Mouse (Mus musculus) neural tube, embryonic 11.5 days (tissue): ENCODE results near the gene Mecom. TPM values are rescaled to one million over a fixed set of nuclear protein-coding genes. Genes with fewer than 3 reads are reported as not detected.

Experiments used
- ATAC-seq: fragments of 200-750 bp; cut with Nextera tagmentation; 2 replicates; pipeline ENCODE4 v1.8.0; 2017; ENCODE audit warnings: moderate number of reproducible peaks, mild to moderate bottlenecking, moderate TSS enrichment, moderate library complexity; ENCODE audit not compliant: insufficient read depth, low FRiP score, low TSS enrichment
- DNase-seq: peaks from one replicate; pipeline ENCODE4 v3.0.0-alpha.2; 2015; ENCODE audit warnings: low spot score
- H3K27ac ChIP-seq: fragments of 300-500 bp; sonication (generic); 2 replicates; pipeline ENCODE4 v1.5.1; 2014; ENCODE audit warnings: low read depth, mild to moderate bottlenecking, low read length
- H3K27me3 ChIP-seq: fragments of 300-500 bp; sonication (generic); 2 replicates; pipeline ENCODE4 v1.6.1; 2014; ENCODE audit warnings: mild to moderate bottlenecking, low read length, mixed read lengths; ENCODE audit not compliant: control insufficient read depth, insufficient read depth
- H3K36me3 ChIP-seq: fragments of 300-500 bp; sonication (generic); 2 replicates; pipeline ENCODE4 v1.6.1; 2014; ENCODE audit warnings: mild to moderate bottlenecking, low read length, moderate library complexity, mixed read lengths; ENCODE audit not compliant: control insufficient read depth, insufficient read depth
- H3K4me1 ChIP-seq: fragments of 300-500 bp; sonication (generic); 2 replicates; pipeline ENCODE4 v1.6.1; 2014; ENCODE audit warnings: low read length, mixed read lengths; ENCODE audit not compliant: control insufficient read depth, insufficient read depth
- H3K4me2 ChIP-seq: fragments of 300-500 bp; sonication (generic); 2 replicates; pipeline ENCODE4 v1.6.1; 2014; ENCODE audit warnings: low read depth, mild to moderate bottlenecking, moderate library complexity
- H3K4me3 ChIP-seq: fragments of 300-500 bp; sonication (generic); 2 replicates; pipeline ENCODE4 v1.5.1; 2014; ENCODE audit warnings: low read depth, low read length
- H3K9ac ChIP-seq: fragments of 300-500 bp; sonication (generic); 2 replicates; pipeline ENCODE4 v1.6.1; 2014; ENCODE audit warnings: mild to moderate bottlenecking, low read length
- H3K9me3 ChIP-seq: fragments of 300-500 bp; sonication (generic); 2 replicates; pipeline ENCODE4 v1.6.1; 2016; ENCODE audit warnings: low read length; ENCODE audit not compliant: control insufficient read depth
- WGBS: fragments of 180-500 bp; shearing (Covaris S2); extraction: QIAGEN DNeasy Blood & Tissue Kit; methylation state at CpG from one replicate; pipeline ENCODE4 v1.1.7; 2014; 5-methylcytosine and 5-hydroxymethylcytosine counted together
- polyA plus RNA-seq: library from polyadenylated mRNA; unstranded; fragments of >200 nt; fragmentation: Nextera tagmentation; extraction: Ambion mirVana; gene quantifications from 2 replicates; pipeline ENCODE4 v1.2.1, GENCODE M21; 2014

Mecom gene
- polyA plus RNA-seq, 1 experiment from 2014 or later: 31.8 TPM

GRCm38 (mm10) chr3:30306080-30306479, 241.7 kb downstream of the Mecom start:
- no peak for ATAC-seq
- H3K9ac ChIP-seq: no peak overlapping the region
- no peaks in the 10 kb centered on the region for H3K27me3 ChIP-seq
- H3K9me3 ChIP-seq: no peaks in the 10 kb centered on the region
- no peak overlapping the region for H3K27ac ChIP-seq
- no peak overlapping the region for H3K4me2 ChIP-seq
- no peaks in the 10 kb centered on the region for H3K36me3 ChIP-seq
- no peak for DNase-seq
- H3K4me1 ChIP-seq: no peaks in the 10 kb centered on the region
- whole genome bisulfite sequencing: 68% methylated on average over 3 of the region's 3 CpGs
- no peak overlapping the region for H3K4me3 ChIP-seq

DNA sequence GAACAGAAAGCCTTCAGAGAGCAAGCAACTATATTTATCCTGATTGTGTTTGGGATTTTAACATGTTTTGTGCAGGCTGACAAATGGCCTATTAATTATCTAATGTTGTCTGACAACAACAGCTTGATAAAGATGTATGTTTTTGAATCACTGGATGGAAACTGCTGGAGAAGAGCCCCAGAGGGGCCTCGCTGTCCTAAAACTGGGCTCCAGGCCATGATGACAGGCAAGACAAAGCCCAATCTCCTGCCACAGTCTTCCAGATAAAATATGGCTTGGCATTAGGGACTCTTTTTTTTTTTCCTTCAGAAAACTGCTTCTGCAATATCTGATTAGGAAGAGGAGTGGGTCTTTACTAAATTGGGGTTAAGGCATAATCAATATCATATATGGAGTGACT, 248.3 kb downstream of the Mecom start:
- 33% methylated on average over 1 of the region's 1 CpGs for WGBS
- no peaks in the 10 kb centered on the region for H3K9me3 ChIP-seq
- ATAC-seq (no peak), DNase-seq (no peak)
- H3K4me2 ChIP-seq: no peak overlapping the region
- no peak overlapping the region for H3K27ac ChIP-seq
- H3K36me3 ChIP-seq: no peaks in the 10 kb centered on the region
- H3K4me3 ChIP-seq: no peak overlapping the region
- H3K4me1 ChIP-seq: no peaks in the 10 kb centered on the region
- no peak overlapping the region for H3K9ac ChIP-seq
- H3K27me3 ChIP-seq: no peaks in the 10 kb centered on the region

DNA sequence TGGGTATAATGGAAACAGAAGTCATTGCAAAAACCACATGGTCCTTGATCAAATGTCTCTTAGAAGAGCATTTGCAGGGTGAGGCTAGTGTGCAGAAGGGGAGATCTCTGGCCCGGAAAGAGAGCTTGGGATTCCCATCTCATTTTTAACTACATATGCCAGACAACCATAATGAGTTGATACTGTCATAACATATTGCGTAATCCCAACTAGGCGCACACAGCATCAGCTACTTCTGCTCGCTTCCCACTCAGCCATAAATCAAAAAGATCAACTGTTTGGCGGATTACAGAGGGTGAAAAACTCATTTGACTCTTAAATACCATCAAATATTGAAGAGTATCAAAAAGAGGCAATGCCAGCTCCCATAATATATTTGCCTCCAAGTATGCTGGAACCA, 253.4 kb downstream of the Mecom start:
- Histone ChIP-seq H3K9ac (no peak overlapping the region), H3K27me3 (no peaks in the 10 kb centered on the region), H3K27ac (no peak overlapping the region), H3K4me2 (no peak overlapping the region), H3K4me1 (no peaks in the 10 kb centered on the region), H3K36me3 (no peaks in the 10 kb centered on the region), H3K9me3 (no peaks in the 10 kb centered on the region), H3K4me3 (no peak overlapping the region)
- no peak for ATAC-seq
- DNase-seq: no peak
- 81% methylated on average over 5 of the region's 5 CpGs for WGBS

DNA sequence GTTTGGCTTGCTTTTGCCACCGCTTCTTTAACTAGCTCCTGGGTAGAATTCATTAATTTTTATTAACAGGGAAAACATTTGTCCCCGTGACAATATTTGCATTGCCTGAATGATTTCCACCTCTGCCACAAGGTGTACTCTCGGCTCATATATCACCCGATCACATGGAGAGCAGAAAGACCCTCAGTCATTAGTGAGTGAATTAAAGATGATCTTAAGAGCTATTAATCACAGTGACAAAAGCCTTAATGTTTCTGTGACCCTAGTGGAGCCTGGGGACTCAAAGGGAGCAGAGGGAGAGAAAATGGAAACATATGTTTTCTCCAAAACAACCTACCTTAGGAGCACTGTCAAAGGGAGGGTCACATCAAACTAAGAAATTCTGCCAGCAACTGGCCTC, 261.3 kb downstream of the Mecom start:
- no peak overlapping the region for H3K9ac ChIP-seq

DNA sequence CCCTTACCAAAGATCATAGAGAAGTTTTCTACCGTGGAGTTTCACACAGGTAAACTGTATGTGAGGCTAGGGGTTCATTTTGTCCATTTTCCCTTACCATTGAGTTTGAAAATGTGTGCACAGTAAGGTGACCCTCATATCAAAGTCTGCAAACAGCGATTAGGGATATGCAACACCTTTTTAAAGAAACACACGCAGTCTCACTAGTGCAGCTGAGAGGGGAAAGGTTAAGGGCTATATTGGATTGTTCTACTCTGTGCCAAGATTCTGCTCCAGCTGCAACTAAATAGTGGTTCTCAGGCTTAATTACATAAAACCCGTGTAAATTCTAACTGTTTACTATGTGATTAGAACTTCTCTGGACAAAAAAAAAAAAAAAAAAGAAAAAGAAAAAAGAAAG, 263.7 kb downstream of the Mecom start:
- Histone ChIP-seq H3K9ac (no peak overlapping the region), H3K4me3 (no peak overlapping the region), H3K27me3 (no peaks in the 10 kb centered on the region), H3K4me2 (no peak overlapping the region), H3K9me3 (no peaks in the 10 kb centered on the region), H3K27ac (no peak overlapping the region), H3K36me3 (no peaks in the 10 kb centered on the region), H3K4me1 (peaks cover 3% of the 10 kb centered on the region; the same call in 1 of the 2 replicates)
- WGBS: 85% methylated on average over 4 of the region's 4 CpGs
- DNase-seq (no peak), ATAC-seq (no peak)

More for the DNA sequence above, 261.3 kb downstream of the Mecom start:
- DNase-seq: no peak
- no peak for ATAC-seq
- Histone ChIP-seq H3K36me3 (no peaks in the 10 kb centered on the region), H3K27ac (no peak overlapping the region), H3K27me3 (no peaks in the 10 kb centered on the region), H3K4me2 (no peak overlapping the region), H3K4me3 (no peak overlapping the region), H3K9me3 (no peaks in the 10 kb centered on the region), H3K4me1 (peaks cover 3% of the 10 kb centered on the region; the same call in 1 of the 2 replicates)
- 26% methylated on average over 4 of the region's 4 CpGs for WGBS

DNA sequence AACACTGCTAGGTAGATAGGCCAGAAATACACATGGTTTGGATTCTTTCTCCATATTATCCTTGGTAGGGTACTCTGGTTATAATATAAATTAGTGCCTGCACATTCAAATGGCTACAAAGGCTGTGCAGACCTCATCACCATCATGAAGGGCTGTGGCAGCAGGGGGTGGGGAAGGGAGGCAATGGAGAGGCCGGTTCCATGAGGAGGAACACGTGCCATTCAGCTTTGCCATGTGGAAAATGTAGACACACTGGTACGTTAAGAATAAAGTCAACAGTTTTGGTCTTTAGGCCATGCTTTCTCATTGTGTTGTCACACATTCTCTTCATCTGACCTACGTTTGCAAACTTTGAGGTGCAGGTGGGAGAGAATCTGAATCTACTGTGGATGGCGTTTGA, 264.2 kb downstream of the Mecom start:
- Histone ChIP-seq H3K4me2 (no peak overlapping the region), H3K27me3 (no peaks in the 10 kb centered on the region), H3K27ac (no peak overlapping the region), H3K9me3 (no peaks in the 10 kb centered on the region), H3K36me3 (no peaks in the 10 kb centered on the region), H3K4me3 (no peak overlapping the region), H3K4me1 (peaks cover 3% of the 10 kb centered on the region; the same call in 1 of the 2 replicates), H3K9ac (no peak overlapping the region)
- 77% methylated on average over 5 of the region's 5 CpGs for WGBS
- DNase-seq (no peak), ATAC-seq (no peak)

DNA sequence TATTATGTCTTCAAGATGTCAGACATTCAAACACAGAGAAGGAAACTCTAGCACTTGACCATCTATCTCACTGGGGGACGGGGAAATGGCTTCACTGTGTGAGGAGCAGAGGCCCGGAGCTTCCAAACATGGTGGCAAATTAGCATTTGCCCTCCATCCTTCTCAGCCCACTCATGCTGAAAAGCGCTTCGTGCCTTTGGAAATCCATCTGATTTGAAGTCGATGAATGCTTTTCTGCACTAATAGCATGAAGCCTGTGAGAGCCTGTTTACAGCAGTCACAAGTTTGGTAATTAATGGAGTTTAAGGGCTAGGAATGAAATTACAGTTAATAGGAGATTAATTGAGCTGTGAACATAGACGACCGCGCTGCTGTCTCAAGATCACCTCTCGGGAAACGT, 270.2 kb downstream of the Mecom start:
- Histone ChIP-seq H3K9me3 (no peaks in the 10 kb centered on the region), H3K9ac (no peak overlapping the region), H3K36me3 (no peaks in the 10 kb centered on the region), H3K27ac (no peak overlapping the region), H3K4me3 (no peak overlapping the region), H3K27me3 (no peaks in the 10 kb centered on the region), H3K4me2 (no peak overlapping the region), H3K4me1 (no peaks in the 10 kb centered on the region)
- DNase-seq (no peak), ATAC-seq (no peak)
- 84% methylated on average over 10 of the region's 10 CpGs for WGBS

GRCm38 (mm10) chr3:30276099-30276498, 271.7 kb downstream of the Mecom start:
- H3K9me3 ChIP-seq: no peaks in the 10 kb centered on the region
- no peak overlapping the region for H3K4me3 ChIP-seq
- H3K27me3 ChIP-seq: no peaks in the 10 kb centered on the region
- H3K4me2 ChIP-seq: no peak overlapping the region
- ATAC-seq (no peak), DNase-seq (no peak)
- no peaks in the 10 kb centered on the region for H3K36me3 ChIP-seq
- no peak overlapping the region for H3K27ac ChIP-seq
- 93% methylated on average over 8 of the region's 8 CpGs for WGBS
- H3K9ac ChIP-seq: no peak overlapping the region
- H3K4me1 ChIP-seq: no peaks in the 10 kb centered on the region

DNA sequence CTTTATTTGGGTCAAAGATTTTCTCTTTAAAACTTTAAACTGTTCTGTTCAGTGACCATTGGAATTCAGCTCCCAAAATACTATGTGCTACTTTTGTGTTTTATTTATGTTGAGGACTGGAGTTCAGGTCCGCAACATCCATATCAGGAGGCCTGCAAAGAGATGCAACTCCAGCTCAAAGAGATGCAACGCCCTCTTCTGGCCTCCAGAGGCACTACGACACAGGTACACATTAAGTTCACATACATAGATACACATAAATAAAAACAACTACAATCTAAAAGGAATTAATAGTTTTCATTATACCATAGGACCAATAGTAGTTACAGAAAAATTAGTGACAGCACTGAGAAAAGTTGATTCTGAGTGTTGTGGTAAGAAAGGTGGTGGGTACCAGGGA, 278.6 kb downstream of the Mecom start:
- Histone ChIP-seq H3K36me3 (no peaks in the 10 kb centered on the region), H3K4me2 (no peak overlapping the region), H3K27ac (no peak overlapping the region), H3K27me3 (no peaks in the 10 kb centered on the region), H3K4me1 (no peaks in the 10 kb centered on the region), H3K4me3 (no peak overlapping the region), H3K9ac (no peak overlapping the region), H3K9me3 (no peaks in the 10 kb centered on the region)
- ATAC-seq (no peak), DNase-seq (no peak)
- WGBS: 61% methylated on average over 3 of the region's 3 CpGs
